Mouse (Mus musculus): ENCODE results near the gene Hoxb4. TPM values are rescaled to one million over a fixed set of nuclear protein-coding genes. Genes with fewer than 3 reads are reported as not detected.
A peak's percentile ranks its signal among the peaks of the same experiment; 100 is the strongest.

The Hoxb4 gene
- polyA plus RNA-seq, 1 experiment from 2014 or later = 0.09 TPM

DNA sequence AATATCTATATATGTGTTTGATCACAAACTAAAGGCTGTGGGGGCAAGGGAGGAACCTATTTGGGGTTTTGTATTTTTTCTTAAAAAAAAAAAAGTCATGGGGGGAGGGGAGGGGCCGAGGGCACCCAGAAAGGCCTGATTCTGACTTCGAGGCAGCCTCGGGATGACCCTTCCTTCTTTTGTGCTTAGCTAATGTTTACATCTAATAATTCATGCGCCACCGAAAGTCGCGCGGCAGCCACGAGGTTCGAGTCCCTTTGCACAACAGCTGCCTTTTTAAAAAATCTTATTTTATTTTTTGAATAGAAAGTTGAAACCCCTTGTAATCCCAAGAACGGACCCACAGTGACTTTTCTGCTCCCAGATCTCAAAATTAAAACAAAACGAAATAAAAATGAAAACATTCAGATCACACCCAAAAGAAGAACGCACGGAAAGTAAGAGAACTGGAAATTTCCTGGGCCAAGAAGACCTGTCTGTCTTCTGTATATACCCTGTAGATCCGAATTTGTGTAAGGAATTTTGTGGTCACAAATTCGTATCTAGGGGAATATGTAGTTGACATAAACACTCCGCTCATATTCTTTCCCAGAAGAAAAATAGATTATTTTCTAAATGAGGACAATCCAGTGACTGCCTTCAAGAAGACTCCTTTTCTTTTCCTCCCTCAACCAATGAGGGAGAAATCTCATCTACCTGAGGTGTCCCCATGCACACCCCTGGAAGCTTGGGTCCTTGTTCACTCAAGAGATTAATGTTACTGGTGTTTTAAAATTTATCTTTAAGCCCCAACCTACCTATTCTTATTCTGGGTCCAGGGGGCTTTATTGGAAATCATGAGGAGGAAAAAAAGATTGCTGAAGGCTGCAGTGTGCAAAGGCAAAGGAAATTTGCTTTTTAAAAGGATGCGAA lies 1.1 kb upstream of the Hoxb4 start:
- H3K4me3 ChIP-seq (ENCODE audit: control insufficient read depth in 1 of 2, insufficient read depth in 1 of 2, low read depth in 1 of 2, low read length in 2 of 2) = no peak overlapping the region
- H3K9ac ChIP-seq (ENCODE audit: low read length) = no peak overlapping the region
- H3K9me3 ChIP-seq (ENCODE audit: control insufficient read depth, low read length) = no peaks in the 10 kb centered on the region
- H3K27ac ChIP-seq (replicated peaks in 1 of 2; ENCODE audit: control insufficient read depth in 1 of 2, insufficient read depth in 1 of 2, low read depth in 2 of 2, low read length in 2 of 2) = no peak overlapping the region
- no peaks in the 10 kb centered on the region for H3K36me3 ChIP-seq (ENCODE audit: control insufficient read depth, insufficient read depth, low read length)
- no peak for ATAC-seq (ENCODE audit: insufficient number of reproducible peaks, insufficient read depth, low FRiP score, low read depth)
- no peak overlapping the region for H3K4me2 ChIP-seq (ENCODE audit: low read length)
- 0 out of 4 replicates have a peak, but pooled peaks cover 2 to 7% of the 10 kb centered on the region in 2 experiments for H3K4me1 ChIP-seq (ENCODE audit: control insufficient read depth in 2 of 2, insufficient read depth in 2 of 2, low read length in 2 of 2)
- peaks cover 98% of the 10 kb centered on the region for H3K27me3 ChIP-seq (ENCODE audit: control insufficient read depth, insufficient read depth, low read length)
- WGBS = 13% methylated on average over 18 of the region's 18 CpGs

GRCm38 (mm10) chr11:96318368-96319070 lies 452 bp downstream of the Hoxb4 start:
- Histone ChIP-seq H3K36me3 (ENCODE audit: control insufficient read depth, insufficient read depth, low read length) (no peaks in the 10 kb centered on the region), H3K4me1 (ENCODE audit: control insufficient read depth in 2 of 2, insufficient read depth in 2 of 2, low read length in 2 of 2) (0 out of 4 replicates have a peak, but pooled peaks cover 2 to 7% of the 10 kb centered on the region in 2 experiments), H3K4me3 (ENCODE audit: control insufficient read depth in 1 of 2, insufficient read depth in 1 of 2, low read depth in 1 of 2, low read length in 2 of 2) (peak overlapping the region; percentile 39), H3K4me2 (ENCODE audit: low read length) (peak overlapping the region; percentile 55), H3K27me3 (ENCODE audit: control insufficient read depth, insufficient read depth, low read length) (peaks cover 98% of the 10 kb centered on the region), H3K27ac (replicated peaks in 1 of 2; ENCODE audit: control insufficient read depth in 1 of 2, insufficient read depth in 1 of 2, low read depth in 2 of 2, low read length in 2 of 2) (peak overlapping the region in 1 of 2 experiments; percentile 57; a peak in 2 of 4 replicates), H3K9ac (ENCODE audit: low read length) (peak overlapping the region; percentile 66; the same call in 1 of the 2 replicates), H3K9me3 (ENCODE audit: control insufficient read depth, low read length) (no peaks in the 10 kb centered on the region)
- peak; percentile 41; the same call in 1 of the 2 replicates for ATAC-seq (ENCODE audit: insufficient number of reproducible peaks, insufficient read depth, low FRiP score, low read depth)
- WGBS = under 1% methylated on average over 41 of the region's 45 CpGs

GRCm38 (mm10) chr11:96319071-96319902 lies 1.2 kb downstream of the Hoxb4 start:
- H3K4me2 ChIP-seq (ENCODE audit: low read length) = peak overlapping the region; percentile 55
- H3K4me1 ChIP-seq (ENCODE audit: control insufficient read depth in 2 of 2, insufficient read depth in 2 of 2, low read length in 2 of 2) = 0 out of 4 replicates have a peak, but pooled peaks cover 2 to 7% of the 10 kb centered on the region in 2 experiments
- H3K9ac ChIP-seq (ENCODE audit: low read length) = peak overlapping the region; percentile 66; the same call in 1 of the 2 replicates
- under 1% methylated on average over 32 of the region's 34 CpGs for WGBS
- peak overlapping the region in 1 of 2 experiments; percentile 57; a peak in 2 of 4 replicates for H3K27ac ChIP-seq (replicated peaks in 1 of 2; ENCODE audit: control insufficient read depth in 1 of 2, insufficient read depth in 1 of 2, low read depth in 2 of 2, low read length in 2 of 2)
- H3K27me3 ChIP-seq (ENCODE audit: control insufficient read depth, insufficient read depth, low read length) = peaks cover 98% of the 10 kb centered on the region
- peak overlapping the region; percentile 38 to 39 for H3K4me3 ChIP-seq (ENCODE audit: control insufficient read depth in 1 of 2, insufficient read depth in 1 of 2, low read depth in 1 of 2, low read length in 2 of 2)
- ATAC-seq (ENCODE audit: insufficient number of reproducible peaks, insufficient read depth, low FRiP score, low read depth) = no peak; the same call in 1 of the 2 replicates
- H3K36me3 ChIP-seq (ENCODE audit: control insufficient read depth, insufficient read depth, low read length) = no peaks in the 10 kb centered on the region
- H3K9me3 ChIP-seq (ENCODE audit: control insufficient read depth, low read length) = no peaks in the 10 kb centered on the region

DNA sequence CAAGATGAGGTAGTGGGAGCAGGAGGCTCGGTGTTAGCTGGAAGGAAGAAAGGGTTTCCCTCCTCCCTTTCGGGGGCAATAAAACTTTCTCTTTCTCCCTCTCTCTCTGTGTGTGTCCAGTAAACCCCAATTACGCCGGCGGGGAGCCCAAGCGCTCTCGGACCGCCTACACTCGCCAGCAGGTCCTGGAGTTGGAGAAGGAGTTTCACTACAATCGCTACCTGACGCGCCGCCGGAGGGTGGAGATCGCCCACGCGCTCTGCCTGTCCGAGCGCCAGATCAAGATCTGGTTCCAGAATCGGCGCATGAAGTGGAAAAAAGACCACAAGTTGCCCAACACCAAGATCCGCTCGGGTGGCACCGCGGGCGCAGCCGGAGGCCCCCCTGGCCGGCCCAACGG lies 1.8 kb downstream of the Hoxb4 start:
- Histone ChIP-seq H3K27me3 (ENCODE audit: control insufficient read depth, insufficient read depth, low read length) (peaks cover 98% of the 10 kb centered on the region), H3K27ac (replicated peaks in 1 of 2; ENCODE audit: control insufficient read depth in 1 of 2, insufficient read depth in 1 of 2, low read depth in 2 of 2, low read length in 2 of 2) (peak overlapping the region in 1 of 2 experiments; percentile 0; a peak in 1 of 4 replicates), H3K9ac (ENCODE audit: low read length) (peak overlapping the region; percentile 9; the same call in 1 of the 2 replicates), H3K4me3 (ENCODE audit: control insufficient read depth in 1 of 2, insufficient read depth in 1 of 2, low read depth in 1 of 2, low read length in 2 of 2) (peak overlapping the region; percentile 38 to 39), H3K4me1 (ENCODE audit: control insufficient read depth in 2 of 2, insufficient read depth in 2 of 2, low read length in 2 of 2) (0 out of 4 replicates have a peak, but pooled peaks cover 2 to 7% of the 10 kb centered on the region in 2 experiments), H3K36me3 (ENCODE audit: control insufficient read depth, insufficient read depth, low read length) (no peaks in the 10 kb centered on the region), H3K4me2 (ENCODE audit: low read length) (peak overlapping the region; percentile 55), H3K9me3 (ENCODE audit: control insufficient read depth, low read length) (no peaks in the 10 kb centered on the region)
- under 1% methylated on average over 29 of the region's 29 CpGs for WGBS
- no peak for ATAC-seq (ENCODE audit: insufficient number of reproducible peaks, insufficient read depth, low FRiP score, low read depth)

DNA sequence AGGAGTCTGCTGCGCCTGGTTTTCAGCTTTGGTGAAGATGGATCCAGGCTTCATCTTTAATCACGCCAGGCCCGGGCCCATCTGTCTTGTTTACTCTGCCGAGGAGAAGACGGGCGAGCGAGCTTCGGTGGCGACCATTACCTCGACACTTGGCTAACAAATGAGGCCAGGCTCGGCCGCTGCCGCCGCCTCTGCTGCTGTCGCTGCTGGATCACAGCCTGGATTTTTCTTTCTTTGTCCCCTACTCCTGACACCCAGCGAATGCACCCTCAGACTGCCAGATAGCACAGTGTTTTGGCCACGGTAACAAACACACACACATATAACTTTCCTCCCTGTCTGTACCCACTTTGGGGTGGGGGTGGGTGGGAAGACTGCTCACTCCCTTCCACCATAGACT lies 2.6 kb downstream of the Hoxb4 start:
- 0 out of 4 replicates have a peak, but pooled peaks cover 2 to 7% of the 10 kb centered on the region in 2 experiments for H3K4me1 ChIP-seq (ENCODE audit: control insufficient read depth in 2 of 2, insufficient read depth in 2 of 2, low read length in 2 of 2)
- no peak for ATAC-seq (ENCODE audit: insufficient number of reproducible peaks, insufficient read depth, low FRiP score, low read depth)
- no peak overlapping the region for H3K4me3 ChIP-seq (ENCODE audit: control insufficient read depth in 1 of 2, insufficient read depth in 1 of 2, low read depth in 1 of 2, low read length in 2 of 2)
- no peak overlapping the region for H3K9ac ChIP-seq (ENCODE audit: low read length)
- H3K9me3 ChIP-seq (ENCODE audit: control insufficient read depth, low read length) = no peaks in the 10 kb centered on the region
- WGBS = 12% methylated on average over 17 of the region's 17 CpGs
- H3K36me3 ChIP-seq (ENCODE audit: control insufficient read depth, insufficient read depth, low read length) = no peaks in the 10 kb centered on the region
- peak overlapping the region; percentile 55; the same call in 1 of the 2 replicates for H3K4me2 ChIP-seq (ENCODE audit: low read length)
- peaks cover 98% of the 10 kb centered on the region for H3K27me3 ChIP-seq (ENCODE audit: control insufficient read depth, insufficient read depth, low read length)
- H3K27ac ChIP-seq (replicated peaks in 1 of 2; ENCODE audit: control insufficient read depth in 1 of 2, insufficient read depth in 1 of 2, low read depth in 2 of 2, low read length in 2 of 2) = no peak overlapping the region

DNA sequence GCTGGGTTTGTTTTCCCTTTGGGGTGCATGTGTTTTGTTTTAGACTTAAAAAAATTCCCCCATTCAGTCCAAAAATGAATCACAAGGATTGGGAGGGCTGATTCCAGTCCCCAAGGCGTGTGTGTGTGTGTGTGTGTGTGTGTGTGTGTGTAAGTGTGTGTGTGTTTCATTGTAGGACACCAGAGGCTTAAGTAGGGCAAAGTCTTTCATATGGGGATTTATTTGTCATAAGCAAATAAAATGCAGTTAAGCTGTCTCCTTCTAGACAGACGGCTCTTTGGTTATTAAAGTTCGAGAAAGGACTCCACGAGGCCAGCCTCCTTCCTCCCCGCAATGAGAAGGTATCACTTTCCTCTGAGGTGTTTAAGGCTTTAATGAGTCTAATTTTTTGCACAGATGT lies 3.8 kb downstream of the Hoxb4 start:
- no peak for ATAC-seq (ENCODE audit: insufficient number of reproducible peaks, insufficient read depth, low FRiP score, low read depth)
- 0 out of 4 replicates have a peak, but pooled peaks cover 2 to 7% of the 10 kb centered on the region in 2 experiments for H3K4me1 ChIP-seq (ENCODE audit: control insufficient read depth in 2 of 2, insufficient read depth in 2 of 2, low read length in 2 of 2)
- no peak overlapping the region for H3K4me3 ChIP-seq (ENCODE audit: control insufficient read depth in 1 of 2, insufficient read depth in 1 of 2, low read depth in 1 of 2, low read length in 2 of 2)
- 40% methylated on average over 5 of the region's 5 CpGs for WGBS
- H3K9me3 ChIP-seq (ENCODE audit: control insufficient read depth, low read length) = no peaks in the 10 kb centered on the region
- no peak overlapping the region for H3K27ac ChIP-seq (replicated peaks in 1 of 2; ENCODE audit: control insufficient read depth in 1 of 2, insufficient read depth in 1 of 2, low read depth in 2 of 2, low read length in 2 of 2)
- H3K36me3 ChIP-seq (ENCODE audit: control insufficient read depth, insufficient read depth, low read length) = no peaks in the 10 kb centered on the region
- H3K27me3 ChIP-seq (ENCODE audit: control insufficient read depth, insufficient read depth, low read length) = peaks cover 98% of the 10 kb centered on the region
- H3K9ac ChIP-seq (ENCODE audit: low read length) = no peak overlapping the region
- H3K4me2 ChIP-seq (ENCODE audit: low read length) = no peak overlapping the region

Measured in heart, embryonic 14.5 days (tissue).